8 mouse cellular contexts compared by ENCODE assay signal in genomic region chr8:69936050-69936794, GRCm38 (mm10). TPM values are rescaled to one million over a fixed set of nuclear protein-coding genes. Genes with fewer than 3 reads are reported as not detected.
DNase-seq lines count a peak whose midpoint lies in the region; ATAC-seq and TF ChIP-seq lines count a peak whose summit lies in the region.

No protein-coding gene starts in this region.

- no peaks in the 10 kb centered on the region; the same call in 1 of the 2 replicates for H3K36me3 ChIP-seq in kidney, adult 2 months (ENCODE audit: control insufficient read depth, insufficient read depth, low read length)
- peaks cover 4% of the 10 kb centered on the region; the same call in 1 of the 2 replicates for H3K36me3 ChIP-seq in lung, postnatal 0 days (ENCODE audit: insufficient read depth, low read length)
- H3K36me3 ChIP-seq in stomach, embryonic 16.5 days (ENCODE audit: control insufficient read depth, insufficient read depth, low read length): no peaks in the 10 kb centered on the region

- no peak overlapping the region for H3K4me2 ChIP-seq in lung, postnatal 0 days (replicated peaks; ENCODE audit: low read depth, low read length)
- H3K4me2 ChIP-seq in stomach, embryonic 16.5 days (ENCODE audit: low read depth, low read length): no peak overlapping the region

- no peaks in the 10 kb centered on the region for H3K27me3 ChIP-seq in kidney, adult 2 months (replicated peaks; ENCODE audit: control insufficient read depth, insufficient read depth, low read length)
- H3K27me3 ChIP-seq in lung, postnatal 0 days (replicated peaks; ENCODE audit: insufficient read depth, low read length): no peaks in the 10 kb centered on the region
- no peaks in the 10 kb centered on the region for H3K27me3 ChIP-seq in stomach, embryonic 16.5 days (ENCODE audit: control insufficient read depth, insufficient read depth, low read length)

- ATAC-seq in lung, postnatal 0 days: peak; percentile 95
- ATAC-seq in stomach, embryonic 16.5 days (ENCODE audit: insufficient read depth, low FRiP score): peak; percentile 81

- TF ChIP-seq POLR2A in kidney, adult 2 months (IDR thresholded peaks at IDR 0.05; ENCODE audit: low read depth, low read length): no peak

- WGBS in kidney, adult 2 months: 48% methylated on average over 7 of the region's 7 CpGs
- 28% methylated on average over 7 of the region's 7 CpGs for WGBS in lung, postnatal 0 days
- WGBS in stomach, embryonic 16.5 days: 52% methylated on average over 7 of the region's 7 CpGs

- H3K9ac ChIP-seq in lung, postnatal 0 days (replicated peaks; ENCODE audit: low read depth): no peak overlapping the region
- no peak overlapping the region; the same call in 1 of the 2 replicates for H3K9ac ChIP-seq in stomach, embryonic 16.5 days (ENCODE audit: low read length)

- no peaks in the 10 kb centered on the region for H3K9me3 ChIP-seq in lung, postnatal 0 days (ENCODE audit: low read length)
- no peaks in the 10 kb centered on the region for H3K9me3 ChIP-seq in stomach, embryonic 16.5 days (replicated peaks; ENCODE audit: control insufficient read depth, low read length)

- DNase-seq in 3T3-L1 (ENCODE audit: low read depth, low spot score) (peak; percentile 95), WW6 (ENCODE audit: low read depth, low spot score) (peak; percentile 93)
- DNase-seq in heart, adult 18-20 months: peak; percentile 63 to 67
- peak; percentile 83 for DNase-seq in kidney, adult 2 months
- peak; percentile 97 for DNase-seq in lung, postnatal 0 days (ENCODE audit: low spot score)
- no peak for DNase-seq in right cerebral cortex, adult 2 months (ENCODE audit: low spot score in 2 of 2)
- DNase-seq in thymus, postnatal 0 days (ENCODE audit: low spot score): no peak

- no peak overlapping the region for H3K4me3 ChIP-seq in kidney, adult 2 months (ENCODE audit: insufficient read depth, low read depth, low read length)
- no peak overlapping the region for H3K4me3 ChIP-seq in lung, postnatal 0 days (ENCODE audit: low read depth, low read length)
- H3K4me3 ChIP-seq in stomach, embryonic 16.5 days (replicated peaks; ENCODE audit: low read length): no peak overlapping the region

- peak; percentile 88 for TF ChIP-seq EP300 in lung, postnatal 0 days (IDR thresholded peaks at IDR 0.05)

- no peak for TF ChIP-seq CTCF in kidney, adult 2 months (conservative IDR thresholded peaks at IDR 0.05; ENCODE audit: insufficient read depth, insufficient read length, low read depth, low read length)
- TF ChIP-seq CTCF in lung, postnatal 0 days (IDR thresholded peaks at IDR 0.05): no peak

- H3K27ac ChIP-seq in kidney, adult 2 months (ENCODE audit: insufficient read depth, low read depth, low read length): peak overlapping the region; percentile 35
- peak overlapping the region; percentile 84 for H3K27ac ChIP-seq in lung, postnatal 0 days (ENCODE audit: low read length)
- H3K27ac ChIP-seq in stomach, embryonic 16.5 days (ENCODE audit: low read length): peak overlapping the region; percentile 84

- peaks cover 41% of the 10 kb centered on the region for H3K4me1 ChIP-seq in kidney, adult 2 months (ENCODE audit: control insufficient read depth, insufficient read depth, low read length)
- peaks cover 18% of the 10 kb centered on the region for H3K4me1 ChIP-seq in lung, postnatal 0 days (ENCODE audit: insufficient read depth, low read depth, low read length)
- peaks cover 33% of the 10 kb centered on the region for H3K4me1 ChIP-seq in stomach, embryonic 16.5 days (ENCODE audit: control insufficient read depth, insufficient read depth, low read length)

RNA-seq across cellular contexts. Expression of gene Yjefn3, which starts 33.7 kb away (rescaled TPM):
- 10 to 100 TPM; 13.7 to 14.2 TPM for total RNA-seq in heart, adult 18-20 months (2021)
- 3.9 and 5.6 TPM in 2 replicates for polyA plus RNA-seq in kidney, adult 2 months (2012; rRNA removed)
- polyA plus RNA-seq in lung, postnatal 0 days (2015; fragmentation: Nextera tagmentation; extraction: Ambion mirVana): 2.1 and 3.4 TPM in 2 replicates
- polyA plus RNA-seq in stomach, embryonic 16.5 days (2015; fragmentation: Nextera tagmentation; extraction: Ambion mirVana): 3.0 and 3.2 TPM in 2 replicates
- 3.7 and 4.0 TPM in 2 replicates for polyA plus RNA-seq in thymus, postnatal 0 days (2015; fragmentation: Nextera tagmentation; extraction: Ambion mirVana)

RNA-seq across cellular contexts. Expression of gene Ndufa13, which starts 33.9 kb away (rescaled TPM):
- total RNA-seq in heart, adult 18-20 months (2021): 100 to 1,000 TPM; 455 to 494 TPM
- 283 and 372 TPM in 2 replicates for polyA plus RNA-seq in kidney, adult 2 months (2012; rRNA removed)
- 165 and 177 TPM in 2 replicates for polyA plus RNA-seq in lung, postnatal 0 days (2015; fragmentation: Nextera tagmentation; extraction: Ambion mirVana)
- polyA plus RNA-seq in stomach, embryonic 16.5 days (2015; fragmentation: Nextera tagmentation; extraction: Ambion mirVana): 170 and 193 TPM in 2 replicates
- polyA plus RNA-seq in thymus, postnatal 0 days (2015; fragmentation: Nextera tagmentation; extraction: Ambion mirVana): 228 and 241 TPM in 2 replicates

RNA-seq across cellular contexts. Expression of gene Tssk6, which starts 34.2 kb away (rescaled TPM):
- under 1 TPM in 1 of 2 experiments, not detected in 1; 0.25 TPM for total RNA-seq in heart, adult 18-20 months (2021)
- polyA plus RNA-seq in kidney, adult 2 months (2012; rRNA removed): 1.3 and 1.5 TPM in 2 replicates
- 1.9 and 2.3 TPM in 2 replicates for polyA plus RNA-seq in lung, postnatal 0 days (2015; fragmentation: Nextera tagmentation; extraction: Ambion mirVana)
- 2.1 and 2.3 TPM in 2 replicates for polyA plus RNA-seq in stomach, embryonic 16.5 days (2015; fragmentation: Nextera tagmentation; extraction: Ambion mirVana)
- 5.0 and 5.1 TPM in 2 replicates for polyA plus RNA-seq in thymus, postnatal 0 days (2015; fragmentation: Nextera tagmentation; extraction: Ambion mirVana)

RNA-seq across cellular contexts. Expression of gene Cilp2, which starts 48.7 kb away (rescaled TPM):
- 1 to 10 TPM; 1.2 to 1.4 TPM for total RNA-seq in heart, adult 18-20 months (2021)
- polyA plus RNA-seq in kidney, adult 2 months (2012; rRNA removed): 0.11 and 0.16 TPM in 2 replicates
- 0.17 and 0.36 TPM in 2 replicates for polyA plus RNA-seq in lung, postnatal 0 days (2015; fragmentation: Nextera tagmentation; extraction: Ambion mirVana)
- polyA plus RNA-seq in stomach, embryonic 16.5 days (2015; fragmentation: Nextera tagmentation; extraction: Ambion mirVana): 0.37 and 0.59 TPM in 2 replicates
- 0.09 and 0.16 TPM in 2 replicates for polyA plus RNA-seq in thymus, postnatal 0 days (2015; fragmentation: Nextera tagmentation; extraction: Ambion mirVana)

RNA-seq across cellular contexts. Expression of gene Gatad2a, which starts 60.0 kb away (rescaled TPM):
- total RNA-seq in heart, adult 18-20 months (2021): 10 to 100 TPM; 30.6 to 32.7 TPM
- 60.1 and 60.9 TPM in 2 replicates for polyA plus RNA-seq in kidney, adult 2 months (2012; rRNA removed)
- polyA plus RNA-seq in lung, postnatal 0 days (2015; fragmentation: Nextera tagmentation; extraction: Ambion mirVana): 40.9 and 41.8 TPM in 2 replicates
- 29.7 and 32.3 TPM in 2 replicates for polyA plus RNA-seq in stomach, embryonic 16.5 days (2015; fragmentation: Nextera tagmentation; extraction: Ambion mirVana)
- 60.6 and 60.8 TPM in 2 replicates for polyA plus RNA-seq in thymus, postnatal 0 days (2015; fragmentation: Nextera tagmentation; extraction: Ambion mirVana)

Comparison
In these comparisons a context has a peak if more than half of its experiments do, and no peak if none do; other contexts are left out.
1. DNase-seq: peak in 3T3-L1 (single experiment), WW6 (single experiment), heart, adult 18-20 months (2 of 2), kidney, adult 2 months (single experiment) and lung, postnatal 0 days (single experiment); none in right cerebral cortex, adult 2 months (0 of 2) and thymus, postnatal 0 days (single experiment).
2. Peak in every context shown above with its lines, with median percentiles within 50 percentile points of each other: H3K27ac ChIP-seq.